Mouse (Mus musculus): Measurements from ENCODE around the gene Hoxd9.

Hoxd9 gene

GRCm38 (mm10) chr2:74731799-74732512 is 34.4 kb downstream of the Hoxd9 start:
- no peak for DNase-seq (ENCODE audit: low spot score in 2 of 2)

DNA sequence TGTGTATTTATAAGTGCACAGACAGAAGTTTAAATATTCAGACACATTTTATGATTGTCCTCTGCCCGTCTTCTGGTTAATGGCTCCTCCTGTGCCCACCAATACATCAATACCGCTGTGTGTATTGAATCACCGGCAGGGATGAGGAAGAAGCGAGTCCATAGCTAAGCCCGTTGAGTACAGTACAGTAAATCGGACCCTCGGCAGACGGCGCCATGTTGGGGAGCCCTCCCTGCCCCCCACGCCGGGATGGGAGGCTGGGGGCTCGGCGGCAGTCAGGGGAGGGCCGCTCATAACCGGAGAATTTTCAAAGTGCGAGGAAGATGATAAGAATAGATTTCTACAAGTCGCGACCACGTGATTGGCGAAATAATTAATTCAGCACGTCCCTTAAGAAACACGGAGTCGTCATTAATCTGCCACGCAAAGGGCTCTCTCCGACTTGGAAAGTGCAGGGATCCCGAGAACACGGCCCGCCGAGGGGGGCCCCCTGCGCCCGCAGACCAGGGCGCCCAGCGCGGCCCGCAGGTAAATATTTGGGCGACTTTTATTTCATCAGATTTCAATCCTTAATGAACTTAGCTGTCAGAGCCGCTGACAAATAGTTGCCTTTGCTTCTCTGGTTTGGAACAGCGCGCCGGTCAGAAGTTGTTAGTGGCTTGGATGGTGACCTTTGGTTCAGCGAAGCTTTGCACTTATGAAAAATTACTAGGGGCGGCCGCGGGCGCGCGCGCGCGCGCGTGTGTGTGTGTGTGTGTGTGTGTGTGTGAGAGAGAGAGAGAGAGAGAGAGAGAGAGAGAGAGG is 35.2 kb downstream of the Hoxd9 start:
- DNase-seq (ENCODE audit: low spot score in 2 of 2), result no peak

DNA sequence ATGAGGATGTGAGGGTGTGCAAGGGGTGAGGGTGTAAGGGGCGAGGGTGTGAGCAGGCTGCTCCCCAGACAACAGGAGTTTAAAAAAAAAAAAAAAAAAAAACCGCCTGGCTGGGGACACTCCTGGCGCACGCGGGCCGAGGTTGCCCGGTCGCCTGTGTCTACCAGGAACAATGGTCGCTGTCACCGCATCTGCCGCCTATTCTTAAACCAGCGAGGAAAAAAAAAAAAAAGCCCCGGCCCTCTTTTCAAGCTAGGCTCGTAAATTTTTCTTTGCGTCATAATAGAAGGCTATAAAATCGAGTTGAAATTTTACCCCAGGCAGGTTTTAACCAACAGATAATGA is 35.8 kb downstream of the Hoxd9 start:
- DNase-seq (ENCODE audit: low spot score in 2 of 2), result no peak

DNA sequence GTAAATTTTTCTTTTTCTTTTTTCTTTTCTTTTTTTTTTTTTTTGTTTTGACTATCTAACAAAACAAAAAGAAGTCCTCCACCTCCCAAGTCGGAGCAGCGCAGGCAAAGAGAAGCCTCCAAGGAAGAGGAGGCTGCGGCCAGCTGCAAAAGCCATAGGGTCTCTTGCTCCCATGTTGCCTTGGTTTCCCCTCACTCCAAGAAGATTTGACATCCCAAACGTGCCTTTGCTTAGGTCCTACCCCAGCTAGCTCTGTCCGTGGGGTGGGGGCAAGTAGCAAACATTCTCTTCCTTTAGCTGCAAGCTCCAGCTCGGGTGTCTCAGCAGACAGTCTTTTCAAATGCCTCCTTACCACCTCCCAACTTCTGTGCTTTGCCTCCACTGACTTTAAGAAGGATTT is 36.2 kb downstream of the Hoxd9 start:
- no peak for DNase-seq (ENCODE audit: low spot score in 2 of 2)

GRCm38 (mm10) chr2:74734451-74734850 is 36.9 kb downstream of the Hoxd9 start:
- no peak for DNase-seq (ENCODE audit: low spot score in 2 of 2)

- DNase-seq (ENCODE audit: low spot score in 2 of 2), result no peak
These were observed 37.7 kb downstream of the Hoxd9 start for GRCm38 (mm10) chr2:74734996-74735811.

- no peak for DNase-seq (ENCODE audit: low spot score in 2 of 2)
These were observed 38.5 kb downstream of the Hoxd9 start for GRCm38 (mm10) chr2:74735851-74736687.

- no peak for DNase-seq (ENCODE audit: low spot score in 2 of 2)
These were observed 39.4 kb downstream of the Hoxd9 start for GRCm38 (mm10) chr2:74736688-74737577.

GRCm38 (mm10) chr2:74737578-74738070 is 40.1 kb downstream of the Hoxd9 start:
- no peak for DNase-seq (ENCODE audit: low spot score in 2 of 2)

DNA sequence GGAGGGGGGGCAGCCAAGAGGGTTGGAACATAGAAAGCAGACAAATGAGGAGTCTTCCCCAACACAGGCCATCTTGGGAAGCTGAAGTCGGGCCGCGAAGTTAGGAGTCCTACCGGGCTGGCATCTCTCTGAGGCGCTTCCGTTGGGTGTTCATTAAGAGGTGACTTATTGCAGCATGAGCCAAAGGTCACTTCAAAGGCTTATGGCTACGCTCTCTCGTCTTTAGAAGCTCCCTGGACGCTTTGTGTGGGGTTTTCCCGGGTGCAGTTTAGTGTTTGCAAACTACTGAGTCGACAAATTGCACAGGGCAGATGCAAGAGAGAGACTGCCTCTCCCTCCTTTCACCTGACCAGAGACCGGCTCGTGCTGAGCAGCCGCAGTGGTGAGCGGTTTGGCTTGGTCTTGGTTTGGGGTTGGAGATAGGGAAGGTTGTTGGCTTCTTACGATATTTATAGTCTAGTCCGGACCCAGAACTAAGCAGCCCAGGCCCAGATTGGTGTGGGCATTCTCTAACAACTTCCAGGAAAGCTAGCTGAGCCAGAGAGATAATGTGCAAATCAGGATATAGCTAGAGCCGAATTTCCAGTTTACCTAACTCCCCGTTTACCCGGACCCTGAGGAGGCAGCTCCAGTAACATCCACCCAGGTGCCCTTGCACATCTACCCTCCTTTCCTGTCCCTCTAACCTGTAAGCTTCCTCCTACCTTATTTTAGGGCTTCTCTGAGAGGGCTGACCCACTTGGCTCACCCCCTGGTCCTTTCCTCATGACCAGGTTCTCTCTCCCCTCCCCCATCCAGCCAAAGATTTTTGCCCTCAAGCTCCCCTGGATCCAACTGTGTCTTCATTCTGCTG is 41.3 kb downstream of the Hoxd9 start:
- DNase-seq (ENCODE audit: low spot score in 2 of 2), result no peak

DNA sequence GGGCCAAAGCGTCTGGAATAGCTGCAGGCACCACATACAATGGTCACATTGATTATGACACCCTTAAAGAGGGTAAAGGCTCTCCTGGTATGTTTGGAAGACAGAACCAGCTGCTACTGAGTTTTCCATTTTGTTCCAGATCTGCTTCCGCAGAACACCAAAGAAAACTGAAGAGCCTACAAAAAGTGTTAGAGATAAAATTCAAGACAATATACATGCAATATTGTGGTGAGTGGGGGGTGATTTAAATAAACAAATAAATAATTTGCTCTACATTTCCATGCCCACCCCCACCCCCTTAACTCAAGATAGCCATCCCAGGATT is 41.9 kb downstream of the Hoxd9 start:
- DNase-seq (ENCODE audit: low spot score in 2 of 2), result no peak

DNA sequence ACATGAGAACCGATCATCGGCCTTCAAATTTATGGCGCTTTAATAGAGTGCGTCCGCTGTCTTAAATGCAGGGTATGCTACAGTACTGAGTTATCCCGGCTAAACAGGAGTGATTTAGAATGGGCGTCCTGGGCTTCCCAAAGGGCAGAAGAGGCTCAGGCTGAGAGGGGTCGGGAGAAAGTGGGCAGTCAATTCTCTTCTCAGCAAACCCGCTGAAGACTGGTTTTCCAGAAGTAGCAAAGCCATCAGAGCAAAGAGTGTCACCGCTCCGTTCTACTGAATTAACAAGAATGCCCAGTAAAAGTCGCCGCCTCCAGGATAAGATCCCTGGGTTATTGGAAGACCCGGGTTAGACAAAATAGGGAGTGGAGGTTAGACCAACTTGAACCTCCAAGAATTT is 42.3 kb downstream of the Hoxd9 start:
- no peak for DNase-seq (ENCODE audit: low spot score in 2 of 2)

- no peak for DNase-seq (ENCODE audit: low spot score in 2 of 2)
These were observed 43.0 kb downstream of the Hoxd9 start for GRCm38 (mm10) chr2:74740311-74741091.

GRCm38 (mm10) chr2:74741252-74741978 is 43.9 kb downstream of the Hoxd9 start:
- no peak for DNase-seq (ENCODE audit: low spot score in 2 of 2)

DNA sequence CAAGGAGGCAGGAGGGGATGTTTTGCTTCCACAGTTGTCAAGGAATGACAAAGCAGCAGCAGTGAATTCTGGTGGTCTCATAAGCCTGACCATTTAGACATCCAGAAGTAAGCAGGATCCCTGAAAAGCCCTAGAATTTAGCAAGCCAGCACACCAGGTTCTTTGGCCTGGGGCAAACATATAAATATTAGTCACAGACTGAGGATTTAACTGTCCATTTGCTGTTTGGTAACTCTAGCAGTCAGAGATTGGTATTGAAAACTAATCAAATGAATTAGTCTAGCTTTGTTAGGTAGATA is 44.4 kb downstream of the Hoxd9 start:
- no peak for DNase-seq (ENCODE audit: low spot score in 2 of 2)

GRCm38 (mm10) chr2:74745540-74746297 is 48.2 kb downstream of the Hoxd9 start:
- no peak for DNase-seq (ENCODE audit: low spot score in 2 of 2)

DNA sequence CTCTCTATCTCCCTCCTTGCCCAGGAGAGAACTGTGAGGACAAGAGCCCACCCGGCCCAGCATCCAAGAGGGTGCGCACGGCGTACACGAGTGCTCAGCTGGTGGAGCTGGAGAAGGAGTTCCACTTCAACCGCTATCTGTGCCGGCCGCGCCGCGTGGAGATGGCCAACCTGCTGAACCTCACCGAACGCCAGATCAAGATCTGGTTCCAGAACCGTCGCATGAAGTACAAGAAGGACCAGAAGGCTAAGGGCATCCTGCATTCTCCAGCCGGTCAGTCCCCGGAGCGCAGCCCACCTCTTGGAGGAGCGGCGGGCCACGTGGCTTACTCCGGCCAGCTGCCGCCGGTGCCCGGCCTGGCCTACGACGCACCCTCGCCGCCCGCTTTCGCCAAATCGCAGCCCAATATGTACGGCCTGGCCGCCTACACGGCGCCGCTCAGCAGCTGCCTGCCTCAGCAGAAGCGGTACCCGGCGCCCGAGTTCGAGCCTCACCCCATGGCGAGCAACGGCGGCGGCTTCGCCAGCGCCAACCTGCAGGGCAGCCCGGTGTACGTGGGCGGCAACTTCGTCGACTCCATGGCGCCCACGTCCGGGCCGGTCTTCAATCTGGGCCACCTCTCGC is 48.9 kb downstream of the Hoxd9 start:
- no peak for DNase-seq (ENCODE audit: low spot score in 2 of 2)

Measured in spleen, postnatal 4 days (tissue).